Mouse (Mus musculus): ENCODE measurements around the gene Zdhhc16.

Gene Zdhhc16

GRCm38 (mm10) chr19:41933179-41934086 lies at the start of gene Zdhhc16, which contains the start of gene Exosc1:
TSS of gene Zdhhc16 (plus strand) at chr19:41933480.
TSS of gene Exosc1 (minus strand) at chr19:41933423.
- peak; percentile 95 to 98 for DNase-seq (ENCODE audit: low spot score in 2 of 2)

- no peak for DNase-seq (ENCODE audit: low spot score in 2 of 2)
Measured at GRCm38 (mm10) chr19:41883882-41884281, 49.4 kb upstream of the Zdhhc16 start.

- no peak for DNase-seq (ENCODE audit: low spot score in 2 of 2)
Measured at GRCm38 (mm10) chr19:41888191-41888590, 45.1 kb upstream of the Zdhhc16 start.

GRCm38 (mm10) chr19:41894959-41895358 lies 38.3 kb upstream of the Zdhhc16 start:
- no peak for DNase-seq (ENCODE audit: low spot score in 2 of 2)

- DNase-seq (ENCODE audit: low spot score in 2 of 2) = peak; percentile 57 to 79
Measured at GRCm38 (mm10) chr19:41895460-41896318, 37.6 kb upstream of the Zdhhc16 start, which contains the start of gene Rrp12. TSS of gene Rrp12 (minus strand) at chr19:41896173.

- no peak for DNase-seq (ENCODE audit: low spot score in 2 of 2)
Measured at GRCm38 (mm10) chr19:41896319-41896711, 37.0 kb upstream of the Zdhhc16 start.

GRCm38 (mm10) chr19:41898860-41899259 lies 34.4 kb upstream of the Zdhhc16 start:
- DNase-seq (ENCODE audit: low spot score in 2 of 2) = peak in 1 of 2 experiments; percentile 41

GRCm38 (mm10) chr19:41900495-41901090 lies 32.7 kb upstream of the Zdhhc16 start:
- DNase-seq (ENCODE audit: low spot score in 2 of 2) = no peak

GRCm38 (mm10) chr19:41901696-41902095 lies 31.6 kb upstream of the Zdhhc16 start:
- DNase-seq (ENCODE audit: low spot score in 2 of 2) = no peak

GRCm38 (mm10) chr19:41902848-41903593 lies 30.3 kb upstream of the Zdhhc16 start:
- no peak for DNase-seq (ENCODE audit: low spot score in 2 of 2)

GRCm38 (mm10) chr19:41905246-41905645 lies 28.0 kb upstream of the Zdhhc16 start:
- DNase-seq (ENCODE audit: low spot score in 2 of 2) = no peak

- DNase-seq (ENCODE audit: low spot score in 2 of 2) = no peak
Measured at GRCm38 (mm10) chr19:41906311-41907078, 26.8 kb upstream of the Zdhhc16 start.

- DNase-seq (ENCODE audit: low spot score in 2 of 2) = no peak
Measured at GRCm38 (mm10) chr19:41907079-41907760, 26.1 kb upstream of the Zdhhc16 start.

- DNase-seq (ENCODE audit: low spot score in 2 of 2) = no peak
Measured at GRCm38 (mm10) chr19:41908736-41909135, 24.5 kb upstream of the Zdhhc16 start.

- DNase-seq (ENCODE audit: low spot score in 2 of 2) = no peak
Measured at GRCm38 (mm10) chr19:41910396-41910795, 22.9 kb upstream of the Zdhhc16 start.

GRCm38 (mm10) chr19:41911178-41912073 lies 21.9 kb upstream of the Zdhhc16 start, which contains the start of gene Pgam1:
TSS of gene Pgam1 (plus strand) at chr19:41911923.
- peak; percentile 86 to 97 for DNase-seq (ENCODE audit: low spot score in 2 of 2)

- peak in 1 of 2 experiments; percentile 50 for DNase-seq (ENCODE audit: low spot score in 2 of 2)
Measured at GRCm38 (mm10) chr19:41912121-41913080, 20.9 kb upstream of the Zdhhc16 start.
